Mouse (Mus musculus): ENCODE measurements at regions not wholly inside any gene's neighbourhood (a gene's known extent, or its start where the extent isn't known, plus 50 kb on each side); places are given as distances from the start of the nearest gene placed in this dataset.

DNA sequence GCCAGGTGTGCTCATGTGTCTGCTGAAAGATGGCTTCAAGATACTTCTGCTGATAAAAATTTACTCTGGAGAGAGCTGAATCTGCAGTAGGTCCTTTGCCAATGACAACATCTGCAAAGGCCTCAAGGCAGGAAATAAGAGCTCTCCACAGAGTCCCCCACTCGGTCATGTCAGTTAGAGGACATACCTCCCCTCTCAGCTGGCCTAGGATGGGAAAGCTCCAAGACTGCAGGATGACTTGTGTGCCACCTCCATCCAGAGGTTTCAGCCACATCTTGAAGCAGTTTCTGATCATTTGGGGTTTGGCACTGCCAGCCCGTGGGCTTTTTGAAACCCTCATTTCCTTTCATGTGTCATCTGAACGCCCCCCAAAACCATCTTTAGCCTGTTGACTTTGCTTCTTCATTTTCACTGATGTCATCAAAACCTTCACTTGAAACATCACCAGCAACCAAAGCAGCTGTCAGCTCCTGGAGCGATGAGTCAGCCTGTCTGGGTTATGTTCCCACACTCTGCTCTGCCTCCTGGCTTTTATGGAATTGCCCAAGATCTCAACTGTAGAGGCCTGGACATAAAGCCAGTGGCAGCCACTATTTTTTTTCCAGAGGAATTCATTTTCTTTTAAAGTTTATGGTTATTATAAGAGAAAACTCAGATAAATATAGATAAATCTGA lies 256.5 kb upstream of the Tenm4 start:
- no peak for ATAC-seq (ENCODE audit: low FRiP score)

DNA sequence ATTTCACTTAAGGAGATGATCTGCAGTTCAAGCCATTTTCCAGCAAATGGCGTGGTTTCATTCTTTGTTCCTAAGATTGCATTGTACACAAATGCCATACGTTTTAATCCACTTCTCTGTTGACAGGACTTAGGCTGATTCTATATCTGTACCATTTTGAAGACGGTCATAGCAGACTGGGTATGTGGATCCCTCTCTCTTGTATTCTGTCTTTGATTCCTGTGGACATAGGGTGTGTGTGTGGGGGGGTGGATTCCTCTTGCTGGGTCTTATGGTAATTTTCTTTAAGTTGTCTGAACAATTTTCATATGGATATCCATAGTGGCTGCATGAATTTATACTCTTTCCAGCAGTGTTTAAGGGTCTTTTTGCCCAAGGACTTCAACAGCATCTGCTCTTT lies 251.1 kb upstream of the Tenm4 start:
- no peak for ATAC-seq (ENCODE audit: low FRiP score)
- no peak overlapping the region for H3K27ac ChIP-seq (replicated peaks)
- H3K4me1 ChIP-seq, result no peaks in the 10 kb centered on the region
- H3K9me3 ChIP-seq (replicated peaks), result no peaks in the 10 kb centered on the region
- H3K36me3 ChIP-seq, result no peaks in the 10 kb centered on the region
- H3K4me3 ChIP-seq (replicated peaks), result no peak overlapping the region
- WGBS, result 81% methylated on average over 3 of the region's 3 CpGs
- no peaks in the 10 kb centered on the region for H3K27me3 ChIP-seq (replicated peaks)
- no peak overlapping the region for H3K4me2 ChIP-seq
- no peak overlapping the region for H3K9ac ChIP-seq (replicated peaks)

More for the DNA sequence above, 256.5 kb upstream of the Tenm4 start:
- Histone ChIP-seq H3K27me3 (replicated peaks) (no peaks in the 10 kb centered on the region), H3K4me1 (no peaks in the 10 kb centered on the region), H3K36me3 (no peaks in the 10 kb centered on the region), H3K27ac (replicated peaks) (no peak overlapping the region), H3K9ac (replicated peaks) (no peak overlapping the region), H3K4me2 (no peak overlapping the region), H3K9me3 (replicated peaks) (no peaks in the 10 kb centered on the region), H3K4me3 (replicated peaks) (no peak overlapping the region)
- 86% methylated on average over 4 of the region's 4 CpGs for WGBS

DNA sequence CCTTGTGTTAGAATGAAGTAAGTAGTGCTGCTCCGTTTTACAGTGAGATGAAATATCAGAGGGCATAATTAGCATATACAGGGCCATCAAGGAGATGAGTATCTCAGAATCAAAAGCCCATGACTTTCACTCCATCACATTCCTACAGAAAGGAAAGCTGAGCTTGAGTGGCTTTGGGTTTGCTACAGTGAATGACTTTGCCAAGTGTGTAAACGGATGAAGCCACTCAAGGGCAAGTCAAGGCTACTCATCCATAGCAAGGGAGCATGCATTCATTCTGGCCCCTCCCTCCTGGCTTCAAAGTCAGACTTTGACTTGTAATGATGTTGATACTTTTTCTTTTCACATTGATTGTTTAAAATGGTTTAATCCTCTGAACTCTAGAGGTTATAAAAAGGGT lies 246.2 kb upstream of the Tenm4 start:
- no peaks in the 10 kb centered on the region for H3K36me3 ChIP-seq
- no peaks in the 10 kb centered on the region for H3K4me1 ChIP-seq
- no peak for ATAC-seq (ENCODE audit: low FRiP score)
- H3K27me3 ChIP-seq (replicated peaks), result no peaks in the 10 kb centered on the region
- no peak overlapping the region for H3K27ac ChIP-seq (replicated peaks)
- H3K9ac ChIP-seq (replicated peaks), result no peak overlapping the region
- H3K4me2 ChIP-seq, result no peak overlapping the region
- no peak overlapping the region for H3K4me3 ChIP-seq (replicated peaks)
- 80% methylated on average over 2 of the region's 2 CpGs for WGBS
- H3K9me3 ChIP-seq (replicated peaks), result no peaks in the 10 kb centered on the region

DNA sequence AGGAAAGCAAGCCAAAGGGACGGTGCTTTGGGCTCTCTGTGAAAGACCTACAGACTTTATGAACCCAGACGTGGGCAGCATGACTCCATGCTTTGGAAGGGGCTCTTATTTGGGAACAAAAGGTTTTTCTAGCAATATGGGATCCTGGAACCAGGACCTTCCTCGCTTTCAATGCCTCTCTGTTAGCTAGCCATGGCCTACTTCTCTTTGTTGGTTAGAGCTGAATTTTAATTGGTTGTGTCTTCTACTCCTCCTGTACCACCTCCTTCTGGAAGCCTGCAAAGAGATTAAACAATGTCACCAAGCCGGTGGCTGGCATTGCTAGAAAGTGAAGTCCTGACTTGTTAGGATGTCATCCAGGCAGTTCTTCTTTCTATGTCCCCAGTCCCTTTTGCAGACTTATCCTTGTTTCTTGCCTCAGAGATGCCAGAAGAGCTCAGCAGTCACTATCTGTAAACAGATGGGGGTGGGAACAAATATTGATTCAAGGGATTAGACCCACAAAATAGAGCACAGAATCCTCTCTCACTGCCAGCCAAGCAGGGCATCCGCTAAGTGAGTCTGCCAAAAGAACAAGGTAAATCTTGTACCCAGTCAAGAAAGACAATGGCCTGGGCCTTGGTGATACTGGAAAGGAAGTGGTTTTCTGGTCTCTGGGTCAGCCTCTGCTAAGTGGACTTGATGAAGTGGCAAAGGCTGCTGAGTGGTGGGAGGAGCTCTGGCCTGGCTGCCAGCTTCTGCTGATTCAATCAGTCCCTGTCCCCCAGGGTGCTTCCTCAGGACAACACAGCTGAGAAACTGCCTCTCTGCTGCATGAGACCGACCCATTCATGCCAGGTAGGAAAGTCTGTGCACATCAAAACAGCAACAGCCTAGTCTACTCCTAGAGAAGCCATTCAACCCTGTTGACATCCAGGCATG lies 244.7 kb upstream of the Tenm4 start:
- 61% methylated on average over 6 of the region's 6 CpGs for WGBS
- H3K9ac ChIP-seq (replicated peaks), result no peak overlapping the region
- no peaks in the 10 kb centered on the region for H3K4me1 ChIP-seq
- 0 out of 2 replicates have a peak overlapping the region, but pooled peaks have one; percentile 30 for H3K27ac ChIP-seq (replicated peaks)
- no peaks in the 10 kb centered on the region for H3K36me3 ChIP-seq
- no peak overlapping the region for H3K4me2 ChIP-seq
- no peak overlapping the region for H3K4me3 ChIP-seq (replicated peaks)
- ATAC-seq (ENCODE audit: low FRiP score), result peak; percentile 88
- H3K27me3 ChIP-seq (replicated peaks), result no peaks in the 10 kb centered on the region
- no peaks in the 10 kb centered on the region for H3K9me3 ChIP-seq (replicated peaks)

DNA sequence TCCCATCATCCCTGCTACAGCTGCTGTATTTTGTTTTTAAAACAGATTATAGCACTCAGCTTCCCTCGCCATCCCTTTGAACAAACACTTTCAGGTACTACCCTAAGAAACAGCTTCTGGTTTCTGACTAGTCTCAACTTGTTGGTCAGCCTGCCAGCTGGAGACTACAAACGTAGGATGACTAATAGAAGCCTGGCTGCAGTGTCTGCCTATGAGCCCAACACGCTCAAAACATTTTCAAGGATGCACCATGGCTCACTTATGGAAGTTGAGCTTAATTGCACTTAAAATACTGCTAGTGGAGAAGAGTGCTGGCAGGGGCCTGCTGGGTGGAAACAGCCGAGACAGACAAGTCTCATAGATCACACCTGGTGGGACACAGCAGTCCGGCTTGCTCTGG lies 234.4 kb upstream of the Tenm4 start:
- Histone ChIP-seq H3K4me2 (no peak overlapping the region), H3K27me3 (replicated peaks) (no peaks in the 10 kb centered on the region), H3K4me3 (replicated peaks) (no peak overlapping the region), H3K36me3 (no peaks in the 10 kb centered on the region), H3K27ac (replicated peaks) (no peak overlapping the region), H3K9ac (replicated peaks) (no peak overlapping the region), H3K9me3 (replicated peaks) (no peaks in the 10 kb centered on the region), H3K4me1 (no peaks in the 10 kb centered on the region)
- 85% methylated on average over 5 of the region's 5 CpGs for whole genome bisulfite sequencing
- ATAC-seq (ENCODE audit: low FRiP score), result no peak

DNA sequence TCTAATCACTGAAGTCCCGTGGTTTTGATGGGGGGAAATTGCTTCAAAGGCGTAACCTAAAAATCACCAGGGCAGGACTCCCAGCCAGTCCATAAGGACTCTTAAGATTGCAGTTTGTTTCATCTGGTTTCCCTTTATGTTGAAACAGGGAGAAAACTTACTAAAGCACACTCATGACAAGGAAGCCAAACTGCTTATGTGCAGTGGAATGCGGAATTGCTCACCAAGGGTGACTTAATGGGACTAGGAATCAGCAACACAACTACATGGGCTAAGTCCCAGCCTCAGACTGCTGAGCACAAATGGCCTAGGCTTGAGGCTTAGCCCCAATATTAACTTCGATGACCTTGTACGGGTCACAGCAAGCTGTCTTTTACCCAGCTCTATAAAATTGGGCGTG lies 227.6 kb upstream of the Tenm4 start:
- H3K4me2 ChIP-seq, result no peak overlapping the region
- 87% methylated on average over 6 of the region's 6 CpGs for whole genome bisulfite sequencing
- no peak for ATAC-seq (ENCODE audit: low FRiP score)
- no peaks in the 10 kb centered on the region for H3K36me3 ChIP-seq
- no peaks in the 10 kb centered on the region for H3K4me1 ChIP-seq
- H3K27me3 ChIP-seq (replicated peaks), result no peaks in the 10 kb centered on the region
- no peak overlapping the region for H3K9ac ChIP-seq (replicated peaks)
- no peak overlapping the region for H3K4me3 ChIP-seq (replicated peaks)
- H3K27ac ChIP-seq (replicated peaks), result no peak overlapping the region
- H3K9me3 ChIP-seq (replicated peaks), result no peaks in the 10 kb centered on the region

DNA sequence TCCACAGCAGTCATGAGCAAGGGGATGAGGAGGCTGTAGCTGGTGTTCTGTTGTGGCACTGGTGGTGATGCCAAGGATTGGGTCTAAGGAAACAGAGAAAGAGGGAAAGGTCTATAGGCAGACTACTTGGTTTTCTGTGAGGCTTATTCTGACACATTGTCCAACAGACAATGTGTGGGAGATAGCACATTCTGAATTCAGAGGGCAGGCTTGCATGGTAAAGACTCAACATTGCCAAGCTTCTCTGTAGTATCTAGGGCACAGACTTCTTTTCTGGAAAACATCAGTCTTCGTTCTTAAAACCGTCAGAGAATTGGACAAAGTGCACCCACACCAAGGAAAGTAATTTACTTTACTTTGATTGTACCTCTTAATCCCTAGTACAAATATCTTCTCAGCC lies 218.7 kb upstream of the Tenm4 start:
- Histone ChIP-seq H3K36me3 (no peaks in the 10 kb centered on the region), H3K9ac (replicated peaks) (no peak overlapping the region), H3K27me3 (replicated peaks) (no peaks in the 10 kb centered on the region), H3K4me1 (no peaks in the 10 kb centered on the region), H3K4me2 (no peak overlapping the region), H3K9me3 (replicated peaks) (no peaks in the 10 kb centered on the region), H3K27ac (replicated peaks) (no peak overlapping the region), H3K4me3 (replicated peaks) (no peak overlapping the region)
- no peak for ATAC-seq (ENCODE audit: low FRiP score)
- 94% methylated on average over 2 of the region's 2 CpGs for WGBS

DNA sequence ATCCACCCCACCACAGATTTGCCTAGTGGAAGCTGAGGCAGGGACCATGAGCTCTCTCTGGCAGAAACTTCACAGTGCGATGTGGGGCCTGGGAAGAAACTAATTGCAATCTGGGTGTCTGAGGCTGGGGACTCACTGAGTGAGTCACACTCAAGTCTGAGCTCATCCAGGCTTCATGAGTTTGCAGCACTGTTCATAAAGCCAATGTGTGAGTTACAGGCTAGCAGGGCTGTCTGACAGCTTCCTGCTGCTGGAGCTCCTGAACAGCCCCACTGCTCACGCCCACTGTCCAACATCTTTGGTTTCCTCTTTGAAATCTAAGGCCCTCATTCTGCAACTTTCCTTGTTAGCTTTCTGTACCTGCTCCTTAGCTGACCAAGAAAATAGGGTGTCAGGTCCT lies 216.5 kb upstream of the Tenm4 start:
- no peak overlapping the region for H3K9ac ChIP-seq (replicated peaks)
- 97% methylated on average over 2 of the region's 2 CpGs for WGBS
- no peak overlapping the region for H3K4me3 ChIP-seq (replicated peaks)
- no peak overlapping the region for H3K27ac ChIP-seq (replicated peaks)
- no peak for ATAC-seq (ENCODE audit: low FRiP score)
- no peaks in the 10 kb centered on the region for H3K9me3 ChIP-seq (replicated peaks)
- H3K4me2 ChIP-seq, result no peak overlapping the region
- no peaks in the 10 kb centered on the region for H3K4me1 ChIP-seq
- H3K27me3 ChIP-seq (replicated peaks), result no peaks in the 10 kb centered on the region
- H3K36me3 ChIP-seq, result no peaks in the 10 kb centered on the region

DNA sequence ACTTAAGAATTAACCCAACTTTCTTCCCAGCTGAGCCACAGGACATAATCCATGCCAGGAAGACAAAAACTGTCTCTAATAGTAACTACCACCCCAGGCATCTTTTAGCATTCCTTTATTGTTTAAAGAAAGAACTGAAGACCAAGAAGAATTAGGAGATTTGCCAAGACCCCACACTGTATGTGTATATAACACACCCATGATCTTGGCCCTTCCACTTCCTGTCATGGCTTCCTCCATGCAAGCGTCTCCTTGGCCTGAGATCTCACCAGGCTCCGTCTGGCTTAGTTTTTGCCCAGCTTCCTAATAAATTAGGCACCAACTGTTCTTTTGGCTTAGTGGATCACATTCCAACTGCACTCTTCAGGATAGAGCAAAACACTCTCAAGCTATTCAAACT lies 215.9 kb upstream of the Tenm4 start:
- Histone ChIP-seq H3K4me1 (no peaks in the 10 kb centered on the region), H3K4me2 (no peak overlapping the region), H3K9ac (replicated peaks) (no peak overlapping the region), H3K36me3 (no peaks in the 10 kb centered on the region), H3K4me3 (replicated peaks) (no peak overlapping the region), H3K27ac (replicated peaks) (no peak overlapping the region), H3K27me3 (replicated peaks) (no peaks in the 10 kb centered on the region), H3K9me3 (replicated peaks) (no peaks in the 10 kb centered on the region)
- ATAC-seq (ENCODE audit: low FRiP score), result no peak
- WGBS, result 76% methylated on average over 2 of the region's 2 CpGs

DNA sequence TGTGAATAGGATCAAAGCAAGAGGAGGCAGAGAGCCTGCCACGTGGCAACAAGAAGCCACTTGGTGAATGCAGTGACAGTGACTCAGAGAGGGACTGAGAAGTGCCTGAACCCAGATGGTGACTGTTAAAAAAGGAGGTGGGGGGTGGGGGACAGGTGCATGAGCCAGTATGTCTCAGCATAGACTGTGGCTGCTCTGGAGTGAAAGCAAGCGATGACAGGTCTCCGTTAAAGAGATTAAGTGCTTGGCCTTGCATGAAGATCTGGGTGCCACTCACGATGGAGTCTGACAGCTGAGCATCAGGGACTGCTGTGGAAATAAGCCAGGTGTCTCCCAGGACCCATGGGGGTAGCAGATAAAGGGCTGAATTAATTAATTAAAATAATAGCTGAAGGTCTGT lies 212.0 kb upstream of the Tenm4 start:
- Histone ChIP-seq H3K27ac (replicated peaks) (no peak overlapping the region), H3K4me2 (no peak overlapping the region), H3K27me3 (replicated peaks) (no peaks in the 10 kb centered on the region), H3K4me1 (no peaks in the 10 kb centered on the region), H3K9me3 (replicated peaks) (no peaks in the 10 kb centered on the region), H3K36me3 (no peaks in the 10 kb centered on the region), H3K9ac (replicated peaks) (no peak overlapping the region), H3K4me3 (replicated peaks) (no peak overlapping the region)
- 37% methylated on average over 4 of the region's 4 CpGs for WGBS
- no peak for ATAC-seq (ENCODE audit: low FRiP score)

DNA sequence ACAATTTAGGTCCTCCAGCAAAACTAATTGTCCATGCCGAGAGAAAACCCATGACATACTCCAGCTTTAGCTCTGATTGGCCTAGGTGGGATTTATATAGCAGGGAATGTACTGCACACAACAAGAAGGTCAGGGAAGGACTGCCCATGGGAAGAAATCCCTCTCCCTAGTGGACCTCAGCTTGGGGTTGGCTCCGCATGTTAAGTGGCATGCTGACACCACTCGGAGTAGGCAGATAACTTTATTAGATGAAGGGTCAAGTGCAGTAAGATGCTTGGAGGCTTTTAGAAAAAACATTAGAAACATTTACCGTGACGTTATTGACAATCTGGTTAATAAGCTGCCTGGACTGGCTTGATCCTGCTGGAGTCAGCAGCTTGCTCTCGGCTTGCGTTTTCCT lies 199.2 kb upstream of the Tenm4 start:
- no peak overlapping the region for H3K4me3 ChIP-seq (replicated peaks)
- no peak overlapping the region for H3K27ac ChIP-seq (replicated peaks)
- no peaks in the 10 kb centered on the region for H3K9me3 ChIP-seq (replicated peaks)
- H3K9ac ChIP-seq (replicated peaks), result no peak overlapping the region
- no peak overlapping the region for H3K4me2 ChIP-seq
- ATAC-seq (ENCODE audit: low FRiP score), result no peak
- H3K4me1 ChIP-seq, result no peaks in the 10 kb centered on the region
- H3K36me3 ChIP-seq, result no peaks in the 10 kb centered on the region
- H3K27me3 ChIP-seq (replicated peaks), result no peaks in the 10 kb centered on the region
- 88% methylated on average over 7 of the region's 7 CpGs for WGBS

DNA sequence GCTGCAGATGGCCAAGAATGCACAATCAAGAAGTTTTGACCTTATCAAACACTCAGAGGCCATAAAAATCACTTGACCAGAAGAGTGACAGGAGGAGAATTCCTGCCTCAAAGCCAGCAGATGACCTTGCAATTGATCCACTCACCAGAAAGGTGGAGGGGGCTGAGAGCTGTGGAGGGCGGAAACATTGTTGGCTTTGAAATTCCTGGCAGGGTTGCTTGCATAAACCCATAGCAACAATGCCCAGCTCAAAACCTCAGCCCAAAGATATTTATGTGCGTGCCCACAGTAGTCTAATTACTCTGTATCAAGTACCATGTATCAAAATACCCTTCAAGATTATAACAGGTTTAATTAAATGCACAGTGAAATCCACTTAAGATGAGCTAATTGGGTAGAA lies 197.0 kb upstream of the Tenm4 start:
- WGBS, result 49% methylated on average over 2 of the region's 2 CpGs
- no peak overlapping the region for H3K4me2 ChIP-seq
- no peaks in the 10 kb centered on the region for H3K4me1 ChIP-seq
- no peak overlapping the region for H3K27ac ChIP-seq (replicated peaks)
- no peak overlapping the region for H3K9ac ChIP-seq (replicated peaks)
- H3K9me3 ChIP-seq (replicated peaks), result no peaks in the 10 kb centered on the region; the same call in 1 of the 2 replicates
- no peak for ATAC-seq (ENCODE audit: low FRiP score)
- no peaks in the 10 kb centered on the region for H3K27me3 ChIP-seq (replicated peaks)
- H3K36me3 ChIP-seq, result no peaks in the 10 kb centered on the region
- H3K4me3 ChIP-seq (replicated peaks), result no peak overlapping the region
